Mouse (Mus musculus) stomach, embryonic 14.5 days (tissue): ENCODE data around the gene Ccdc141. TPM values are rescaled to one million over a fixed set of nuclear protein-coding genes. Genes with fewer than 3 reads are reported as not detected.

Source experiments
- ATAC-seq: fragments of 200-750 bp; cut with Nextera tagmentation; 2 replicates; pipeline ENCODE4 v1.8.0; 2017; ENCODE audit warnings: low read depth, moderate TSS enrichment; ENCODE audit not compliant: insufficient number of reproducible peaks, insufficient read depth, low FRiP score
- H3K27ac ChIP-seq: fragments of 300-500 bp; sonication (generic); 2 replicates; pipeline ENCODE4 v1.5.1; 2014; ENCODE audit warnings: mild to moderate bottlenecking, low read length, moderate library complexity, mixed read lengths
- H3K27me3 ChIP-seq: fragments of 300-500 bp; sonication (generic); 2 replicates; pipeline ENCODE4 v1.6.1; 2014; ENCODE audit warnings: low read length, control low read depth, mixed read lengths; ENCODE audit not compliant: control insufficient read depth, insufficient read depth
- H3K36me3 ChIP-seq: fragments of 300-500 bp; sonication (generic); 2 replicates; pipeline ENCODE4 v1.6.1; 2014; ENCODE audit warnings: mild to moderate bottlenecking, control low read depth, low read length, moderate library complexity, mixed read lengths; ENCODE audit not compliant: control insufficient read depth, insufficient read depth
- H3K4me1 ChIP-seq: fragments of 300-500 bp; sonication (generic); 2 replicates; pipeline ENCODE4 v1.6.1; 2014; ENCODE audit warnings: low read length, control low read depth, mixed read lengths; ENCODE audit not compliant: control insufficient read depth, insufficient read depth
- H3K4me2 ChIP-seq: fragments of 300-500 bp; sonication (generic); replicated peaks from 2 replicates; pipeline ENCODE4 v1.6.1; 2014; ENCODE audit warnings: low read depth, low read length, control low read depth
- H3K4me3 ChIP-seq: fragments of 300-500 bp; sonication (generic); 2 replicates; pipeline ENCODE4 v1.5.1; 2014; ENCODE audit warnings: low read depth, low read length, control low read depth
- H3K9ac ChIP-seq: fragments of 300-500 bp; sonication (generic); replicated peaks from 2 replicates; pipeline ENCODE4 v1.6.1; 2014; ENCODE audit warnings: low read depth, mild to moderate bottlenecking, control low read depth, low read length, moderate library complexity, mixed read lengths
- H3K9me3 ChIP-seq: fragments of 300-500 bp; sonication (generic); 2 replicates; pipeline ENCODE4 v1.6.1; 2016; ENCODE audit warnings: low read depth, low read length, control low read depth; ENCODE audit not compliant: control insufficient read depth
- WGBS: fragments of 180-500 bp; shearing (Covaris S2); extraction: QIAGEN DNeasy Blood & Tissue Kit; methylation state at CpG from one replicate; pipeline ENCODE4 v1.1.7; 2014; 5-methylcytosine and 5-hydroxymethylcytosine counted together
- polyA plus RNA-seq: library from polyadenylated mRNA; unstranded; fragments of >200 nt; fragmentation: Nextera tagmentation; extraction: Ambion mirVana; gene quantifications from 2 replicates; pipeline ENCODE4 v1.2.1, GENCODE M21; 2014

Ccdc141 gene
- polyA plus RNA-seq, 1 experiment from 2014 or later = 11.2 TPM

GRCm38 (mm10) chr2:77183646-77184045 lies 13.2 kb upstream of the Ccdc141 start:
- Histone ChIP-seq H3K36me3 (peaks cover 10% of the 10 kb centered on the region; the same call in 1 of the 2 replicates), H3K9me3 (no peaks in the 10 kb centered on the region; the same call in 1 of the 2 replicates), H3K9ac (no peak overlapping the region), H3K4me1 (no peaks in the 10 kb centered on the region), H3K4me3 (no peak overlapping the region), H3K27me3 (no peaks in the 10 kb centered on the region), H3K4me2 (no peak overlapping the region), H3K27ac (0 out of 2 replicates have a peak overlapping the region, but pooled peaks have one; percentile 59)
- WGBS = 71% methylated on average over 2 of the region's 2 CpGs
- no peak for ATAC-seq

- Histone ChIP-seq H3K27me3 (no peaks in the 10 kb centered on the region), H3K9ac (no peak overlapping the region), H3K36me3 (peaks cover 10% of the 10 kb centered on the region; the same call in 1 of the 2 replicates), H3K9me3 (no peaks in the 10 kb centered on the region; the same call in 1 of the 2 replicates), H3K27ac (no peak overlapping the region), H3K4me1 (no peaks in the 10 kb centered on the region), H3K4me2 (no peak overlapping the region), H3K4me3 (no peak overlapping the region)
- 79% methylated on average over 6 of the region's 6 CpGs for WGBS
- ATAC-seq = no peak; the same call in 1 of the 2 replicates
Observed at GRCm38 (mm10) chr2:77182996-77183380, 12.6 kb upstream of the Ccdc141 start.

GRCm38 (mm10) chr2:77182271-77182995 lies 12.0 kb upstream of the Ccdc141 start:
- no peak overlapping the region for H3K4me2 ChIP-seq
- 57% methylated on average over 4 of the region's 4 CpGs for WGBS
- H3K4me1 ChIP-seq = no peaks in the 10 kb centered on the region
- no peak overlapping the region for H3K9ac ChIP-seq
- no peak for ATAC-seq
- H3K27me3 ChIP-seq = no peaks in the 10 kb centered on the region
- H3K27ac ChIP-seq = no peak overlapping the region
- H3K4me3 ChIP-seq = no peak overlapping the region
- H3K9me3 ChIP-seq = no peaks in the 10 kb centered on the region; the same call in 1 of the 2 replicates
- H3K36me3 ChIP-seq = 0 out of 2 replicates have a peak, but pooled peaks cover 6% of the 10 kb centered on the region

- ATAC-seq = peak; percentile 61
- no peak overlapping the region for H3K4me3 ChIP-seq
- no peaks in the 10 kb centered on the region; the same call in 1 of the 2 replicates for H3K9me3 ChIP-seq
- no peaks in the 10 kb centered on the region; the same call in 1 of the 2 replicates for H3K4me1 ChIP-seq
- H3K27ac ChIP-seq = no peak overlapping the region
- WGBS = 63% methylated on average over 2 of the region's 2 CpGs
- H3K9ac ChIP-seq = no peak overlapping the region
- no peaks in the 10 kb centered on the region for H3K27me3 ChIP-seq
- no peak overlapping the region for H3K4me2 ChIP-seq
- no peaks in the 10 kb centered on the region for H3K36me3 ChIP-seq
Observed at GRCm38 (mm10) chr2:77177472-77177871, 7.0 kb upstream of the Ccdc141 start.

- 0 out of 2 replicates have a peak overlapping the region, but pooled peaks have one; percentile 14 for H3K4me2 ChIP-seq
- ATAC-seq = peak; percentile 81
- 45% methylated on average over 10 of the region's 10 CpGs for WGBS
Observed at GRCm38 (mm10) chr2:77176413-77176812, 6.0 kb upstream of the Ccdc141 start.

GRCm38 (mm10) chr2:77175411-77175810 lies 5.0 kb upstream of the Ccdc141 start:
- Histone ChIP-seq H3K27me3 (no peaks in the 10 kb centered on the region), H3K9me3 (no peaks in the 10 kb centered on the region; the same call in 1 of the 2 replicates), H3K4me3 (no peak overlapping the region), H3K27ac (no peak overlapping the region), H3K36me3 (no peaks in the 10 kb centered on the region), H3K4me2 (no peak overlapping the region), H3K9ac (no peak overlapping the region), H3K4me1 (peaks cover 13% of the 10 kb centered on the region)
- WGBS = 55% methylated on average over 7 of the region's 7 CpGs
- ATAC-seq = no peak

More at GRCm38 (mm10) chr2:77176413-77176812, 6.0 kb upstream of the Ccdc141 start:
- H3K36me3 ChIP-seq = no peaks in the 10 kb centered on the region
- H3K27me3 ChIP-seq = no peaks in the 10 kb centered on the region
- no peaks in the 10 kb centered on the region; the same call in 1 of the 2 replicates for H3K9me3 ChIP-seq
- peak overlapping the region; percentile 16; the same call in 1 of the 2 replicates for H3K27ac ChIP-seq
- no peak overlapping the region for H3K9ac ChIP-seq
- H3K4me3 ChIP-seq = no peak overlapping the region
- peaks cover 9% of the 10 kb centered on the region for H3K4me1 ChIP-seq

DNA sequence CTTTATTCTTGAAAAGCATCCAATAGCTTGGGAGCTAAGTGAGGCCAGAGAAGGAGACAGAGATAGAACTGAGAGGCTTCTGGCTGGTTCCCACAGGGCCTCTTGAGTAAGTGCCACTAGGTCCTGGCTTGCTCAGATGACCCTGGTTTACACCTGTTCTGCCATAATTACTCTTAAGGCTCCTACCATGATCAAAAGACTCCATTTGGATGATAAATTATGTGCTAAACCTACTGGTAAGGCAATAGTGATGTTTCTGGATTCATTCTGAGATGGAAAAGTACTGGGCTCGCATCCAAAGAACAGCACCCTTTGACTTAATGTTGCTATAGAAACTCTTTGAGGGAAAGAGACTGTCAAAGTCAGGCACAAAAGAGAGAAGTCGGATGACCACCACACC lies 3.9 kb upstream of the Ccdc141 start:
- Histone ChIP-seq H3K9me3 (no peaks in the 10 kb centered on the region), H3K4me3 (no peak overlapping the region), H3K4me1 (peaks cover 17% of the 10 kb centered on the region), H3K27ac (no peak overlapping the region; the same call in 1 of the 2 replicates), H3K4me2 (no peak overlapping the region), H3K27me3 (no peaks in the 10 kb centered on the region), H3K36me3 (no peaks in the 10 kb centered on the region), H3K9ac (no peak overlapping the region)
- WGBS = 62% methylated on average over 2 of the region's 2 CpGs
- no peak for ATAC-seq

- Histone ChIP-seq H3K4me1 (peaks cover 18% of the 10 kb centered on the region), H3K27me3 (no peaks in the 10 kb centered on the region), H3K9me3 (no peaks in the 10 kb centered on the region), H3K4me2 (no peak overlapping the region), H3K36me3 (no peaks in the 10 kb centered on the region), H3K4me3 (no peak overlapping the region), H3K9ac (no peak overlapping the region), H3K27ac (no peak overlapping the region; the same call in 1 of the 2 replicates)
- ATAC-seq = no peak
- 86% methylated on average over 6 of the region's 6 CpGs for WGBS
Observed at GRCm38 (mm10) chr2:77173821-77174220, 3.4 kb upstream of the Ccdc141 start.
